Mouse (Mus musculus) ES-E14 (cell line): Measurements from ENCODE around the gene Tgfbr3.

Source experiments
- CHD2 ChIP-seq: IDR thresholded peaks from 2 replicates; pipeline ENCODE4 v1.6.1; 2014; ENCODE audit warnings: mild to moderate bottlenecking, low read depth, low read length, inconsistent platforms
- HCFC1 ChIP-seq: IDR thresholded peaks from 2 replicates; pipeline ENCODE4 v1.6.1; 2012; ENCODE audit warnings: low read length, inconsistent platforms, borderline replicate concordance; ENCODE audit not compliant: insufficient read depth
- MAFK ChIP-seq: IDR thresholded peaks from 2 replicates; pipeline ENCODE4 v1.6.1; 2014; ENCODE audit warnings: mild to moderate bottlenecking, low read depth, low read length, inconsistent platforms; ENCODE audit not compliant: insufficient read depth
- ZC3H11A ChIP-seq: IDR thresholded peaks from 2 replicates; pipeline ENCODE4 v1.6.1; 2012; ENCODE audit warnings: low read depth, mild to moderate bottlenecking, inconsistent platforms, low read length, borderline replicate concordance
- ZNF384 ChIP-seq: IDR thresholded peaks from 2 replicates; pipeline ENCODE4 v1.6.1; 2012; ENCODE audit warnings: low read depth, low read length, inconsistent platforms

DNA sequence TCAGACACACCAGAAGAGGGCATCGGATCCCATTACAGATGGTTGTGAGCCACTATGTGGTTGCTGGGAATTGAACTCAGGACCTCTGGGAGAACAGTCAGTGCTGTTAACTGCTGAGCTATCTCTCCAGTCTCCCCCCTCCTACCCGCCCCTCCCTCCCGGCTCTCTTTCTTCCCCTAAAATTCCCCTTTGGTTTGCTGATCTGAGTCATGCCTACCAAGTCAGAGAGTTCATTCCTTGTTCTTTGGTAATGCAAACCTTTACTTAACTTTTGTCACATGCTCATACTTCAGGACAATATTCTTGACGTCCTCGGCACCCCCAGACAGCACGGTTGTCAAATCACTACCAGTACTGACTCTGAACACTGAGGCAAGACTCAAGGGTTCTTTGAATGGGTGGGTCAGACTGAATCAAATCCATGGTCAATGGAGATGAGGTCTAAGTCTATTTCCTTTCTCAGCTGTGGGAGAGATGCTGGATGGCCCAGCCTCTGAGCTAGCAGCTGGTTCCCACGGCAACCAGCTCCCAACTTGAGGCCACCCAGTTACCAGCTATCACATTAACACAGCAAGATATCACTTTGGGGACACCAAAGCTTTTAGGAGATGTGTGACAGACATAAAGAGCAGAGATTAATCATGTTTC is 130.8 kb downstream of the Tgfbr3 start:
- no peak for TF ChIP-seq HCFC1
- TF ChIP-seq CHD2, result no peak
- TF ChIP-seq ZC3H11A, result no peak
- TF ChIP-seq MAFK, result no peak
- TF ChIP-seq ZNF384, result no peak
